Mouse (Mus musculus) G1E (cell line): Measurements from ENCODE around the gene Aff3.

Source experiments
- CTCF ChIP-seq: IDR thresholded peaks from 2 replicates; pipeline ENCODE4 v1.5.1; 2012; ENCODE audit warnings: low read depth, low read length, inconsistent platforms, mixed read lengths
- GATA1 ChIP-seq: IDR thresholded peaks from 2 replicates; pipeline ENCODE4 v1.6.1; 2012; ENCODE audit warnings: borderline replicate concordance, low read length, inconsistent platforms, mixed read lengths

- TF ChIP-seq GATA1, result no peak
- no peak for TF ChIP-seq CTCF
These were observed 245.4 kb downstream of the Aff3 start for GRCm38 (mm10) chr1:38419331-38419730.
